Mouse (Mus musculus) induced T-regulatory cell, adult 2 months (primary cell): ENCODE data around the gene Rnf8.

Source experiments
- DNase-seq: peaks from one replicate; pipeline ENCODE4 v3.0.0-alpha.2; 2012; ENCODE audit warnings: low read depth

Rnf8 gene

GRCm38 (mm10) chr17:29680921-29681320, 66.3 kb downstream of the Rnf8 start:
- no peak for DNase-seq

DNA sequence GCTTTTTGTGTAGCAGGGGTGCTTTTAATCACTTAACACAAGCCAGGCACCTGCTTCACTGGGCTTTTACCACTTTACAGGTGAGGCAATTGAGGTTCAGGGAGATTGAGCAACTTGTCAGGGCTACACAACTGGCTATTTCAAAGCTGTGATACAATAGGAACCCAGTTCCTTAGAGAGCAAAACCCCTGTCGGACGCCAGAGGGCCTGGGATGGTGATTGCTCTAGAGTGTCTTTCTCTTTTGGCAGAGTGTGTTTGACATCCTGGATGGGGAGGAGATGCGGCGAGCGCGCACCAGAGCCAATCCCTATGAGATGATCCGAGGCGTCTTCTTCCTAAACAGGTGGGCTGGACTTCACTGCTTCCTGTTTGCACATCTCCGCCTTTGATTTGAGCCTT, 67.1 kb downstream of the Rnf8 start:
- no peak for DNase-seq

DNA sequence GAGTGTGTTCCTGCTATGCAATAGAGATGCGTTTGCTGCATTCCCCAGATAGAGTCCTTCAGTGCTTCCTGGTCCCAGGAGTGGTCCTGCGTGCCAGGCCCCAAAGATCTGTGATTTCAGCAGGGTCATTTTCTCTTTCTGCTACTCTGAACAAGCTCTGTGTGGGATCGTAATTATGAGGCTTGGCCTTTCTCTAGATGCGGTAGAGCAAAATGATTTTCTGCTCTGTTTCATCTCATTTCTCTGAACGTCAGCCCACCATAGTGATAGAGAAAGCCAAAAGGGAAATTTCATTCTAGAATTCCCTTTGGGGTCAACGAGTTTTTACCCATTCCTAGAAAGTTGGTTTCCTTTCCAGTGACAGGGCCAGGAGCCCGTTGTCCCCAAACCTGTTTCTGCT, 67.7 kb downstream of the Rnf8 start:
- no peak for DNase-seq

DNA sequence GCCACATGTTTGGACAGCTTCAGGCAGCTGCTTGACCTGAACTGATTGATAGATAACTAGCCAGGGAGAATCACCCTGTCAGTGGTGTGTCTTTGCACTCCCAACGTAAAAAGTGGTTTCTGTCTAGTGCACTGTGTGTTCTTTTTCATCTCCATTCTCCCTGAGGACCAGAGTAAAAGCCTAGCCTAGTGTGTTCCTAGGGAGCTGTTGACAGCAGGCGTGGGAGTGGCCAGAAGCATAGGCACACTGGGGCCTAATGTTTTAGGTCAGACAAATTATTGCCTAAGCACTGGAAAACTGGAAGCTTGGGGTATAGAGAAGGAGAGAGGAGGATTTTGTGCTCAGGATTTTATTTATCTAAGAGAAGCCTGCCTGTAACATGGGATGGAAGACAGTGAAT, 68.5 kb downstream of the Rnf8 start:
- DNase-seq, result no peak

GRCm38 (mm10) chr17:29684275-29684674, 69.7 kb downstream of the Rnf8 start:
- no peak for DNase-seq

DNA sequence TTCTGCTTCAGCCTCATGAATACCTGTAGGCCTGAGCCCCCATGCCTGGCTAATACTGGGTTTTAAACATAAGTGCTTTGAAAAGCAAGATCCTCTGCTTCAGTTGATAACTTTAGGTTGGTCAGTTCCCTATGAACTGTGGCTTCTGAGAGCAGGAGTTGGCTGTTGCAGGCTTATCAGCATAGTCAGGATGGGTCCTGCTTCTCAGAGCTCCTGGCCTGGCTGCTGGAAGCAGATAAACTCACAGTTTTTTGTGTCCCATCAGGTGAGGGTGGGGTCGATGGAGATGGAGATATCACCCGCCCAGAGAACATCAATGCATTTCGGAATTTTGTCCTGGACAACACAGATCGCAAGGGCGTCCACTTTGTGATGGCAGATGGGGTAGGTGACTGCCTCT, 72.2 kb downstream of the Rnf8 start:
- no peak for DNase-seq

- no peak for DNase-seq
These were observed 72.8 kb downstream of the Rnf8 start for GRCm38 (mm10) chr17:29687373-29687772.

GRCm38 (mm10) chr17:29688610-29689009, 74.0 kb downstream of the Rnf8 start:
- no peak for DNase-seq

DNA sequence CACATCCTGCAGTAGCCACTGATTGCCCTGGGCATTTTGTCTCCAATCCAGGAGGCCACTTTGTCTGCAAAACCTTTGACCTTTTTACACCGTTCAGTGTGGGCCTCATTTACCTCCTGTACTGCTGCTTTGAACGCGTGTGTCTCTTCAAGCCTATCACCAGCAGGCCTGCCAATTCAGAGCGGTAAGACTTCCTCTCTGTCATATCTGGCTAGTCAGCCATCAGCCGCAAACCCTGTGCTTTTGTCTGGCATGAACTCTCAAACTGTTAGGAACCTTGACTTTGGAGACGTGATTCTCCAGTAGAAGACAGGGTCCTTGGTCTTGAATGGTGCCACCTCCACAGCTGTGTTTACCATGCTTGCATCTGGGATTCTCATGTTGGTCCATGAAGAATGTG, 75.7 kb downstream of the Rnf8 start:
- no peak for DNase-seq

- DNase-seq, result no peak
These were observed 78.2 kb downstream of the Rnf8 start for GRCm38 (mm10) chr17:29692827-29693226.

- DNase-seq, result peak; percentile 37
These were observed 79.0 kb downstream of the Rnf8 start for GRCm38 (mm10) chr17:29693571-29693970.

GRCm38 (mm10) chr17:29694516-29694915, 79.9 kb downstream of the Rnf8 start:
- DNase-seq, result no peak
